Mouse (Mus musculus) thymus, postnatal 10 days (tissue): ENCODE measurements at regions not wholly inside any gene's neighbourhood (a gene's known extent, or its start where the extent isn't known, plus 50 kb on each side); places are given as distances from the start of the nearest gene placed in this dataset.

Experiments used
- DNase-seq, 2 experiments: peaks; one replicate each; pipeline ENCODE4 v3.0.0; 2021; ENCODE audit warnings: low spot score in 2 of 2

DNA sequence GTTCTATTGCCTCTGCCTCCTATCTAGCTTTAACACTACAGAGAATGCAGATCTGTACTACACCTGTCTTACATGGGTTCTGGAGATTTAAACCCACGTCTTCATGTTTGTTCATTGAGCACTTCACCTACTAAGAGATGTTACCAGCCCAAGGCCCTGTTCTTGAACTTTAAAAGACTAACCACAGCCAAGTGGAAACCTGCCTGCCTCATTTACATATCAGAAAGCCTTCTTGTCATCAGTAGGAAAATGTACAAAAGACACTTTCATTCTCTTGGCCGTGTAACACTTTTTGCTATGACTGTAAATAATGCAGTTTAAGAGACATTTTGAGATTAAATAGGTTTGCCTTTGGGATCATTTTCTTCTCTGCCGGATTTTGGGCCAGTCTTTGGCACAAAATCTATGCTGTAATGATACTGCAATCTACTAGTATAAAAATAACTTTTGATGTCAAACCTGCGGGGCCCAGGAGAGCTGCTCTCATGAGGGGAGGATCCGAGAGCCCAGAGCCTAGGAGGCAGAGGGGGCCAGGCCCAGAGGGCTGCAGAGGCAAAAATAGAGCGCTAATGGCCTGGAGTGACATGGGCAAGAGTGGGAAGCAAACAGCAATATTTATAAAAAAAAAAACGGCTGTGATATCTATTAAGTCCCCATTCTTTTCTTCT, 318.4 kb upstream of the Myo3a start:
- no peak for DNase-seq

- peak; percentile 6 to 20 for DNase-seq
Measured at GRCm38 (mm10) chr2:21909481-21909966, 317.8 kb upstream of the Myo3a start.

DNA sequence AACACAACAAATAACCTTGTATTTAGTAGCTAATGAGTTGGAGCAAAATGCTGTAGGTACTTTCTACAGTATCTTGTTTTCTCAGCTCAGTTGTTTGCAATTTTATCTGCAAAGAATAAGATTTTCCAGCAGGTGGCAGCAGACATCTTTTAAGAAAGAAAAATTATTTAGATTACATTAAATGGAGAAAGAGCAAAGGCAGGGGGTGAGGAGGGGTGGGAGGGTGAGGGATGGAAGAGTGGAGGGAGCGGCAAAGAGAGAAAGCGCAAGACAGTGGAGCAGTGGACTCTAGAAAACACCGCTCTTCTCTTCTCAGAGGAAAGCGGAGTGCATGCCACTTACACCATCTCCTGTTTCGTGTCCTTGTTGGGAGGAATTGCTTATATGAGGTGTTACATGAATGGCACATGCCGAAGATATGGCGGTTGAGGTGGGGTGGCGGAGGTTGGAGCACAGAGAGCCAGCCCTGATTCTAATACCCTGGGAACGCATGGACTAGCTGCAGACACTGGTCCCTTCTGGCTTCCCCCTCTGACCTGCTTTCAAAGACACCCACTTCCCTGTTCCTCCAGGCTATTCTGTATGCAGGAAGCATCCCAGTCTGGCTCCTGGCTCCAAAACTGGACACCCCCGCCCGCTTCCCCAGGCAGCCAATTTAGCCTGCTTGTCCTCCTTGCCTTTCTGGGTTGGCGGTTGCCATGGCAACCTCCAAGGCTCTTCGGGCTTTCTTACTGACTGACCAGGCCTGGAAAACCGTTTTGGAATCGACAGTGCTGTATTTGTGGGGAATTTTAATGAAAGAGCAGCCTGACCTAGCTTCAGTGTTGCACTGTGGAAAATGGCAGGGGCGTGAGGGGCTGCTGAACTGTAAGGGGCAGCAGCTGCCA, 309.3 kb upstream of the Myo3a start:
- DNase-seq = no peak

DNA sequence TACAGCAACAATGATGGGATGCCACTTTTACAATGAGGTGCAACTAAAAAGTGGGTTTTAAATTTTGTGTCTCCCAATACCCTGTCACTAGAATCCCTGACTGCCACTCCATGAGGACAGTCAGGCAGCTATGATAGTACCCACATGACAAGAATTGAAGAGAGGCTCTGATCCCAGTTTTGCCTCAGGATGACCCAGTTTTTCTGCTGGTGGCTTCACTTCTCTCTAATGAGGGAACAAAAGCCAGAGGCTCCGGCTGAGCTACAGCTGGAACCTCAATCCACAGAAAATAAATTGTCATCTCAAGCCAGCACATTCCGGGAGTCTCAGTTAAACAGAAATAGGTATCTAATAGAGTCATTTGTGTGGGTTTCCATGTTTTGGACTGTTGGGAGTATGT, 308.2 kb upstream of the Myo3a start:
- DNase-seq = no peak

- no peak for DNase-seq
Measured at GRCm38 (mm10) chr2:21927656-21928055, 299.6 kb upstream of the Myo3a start.

DNA sequence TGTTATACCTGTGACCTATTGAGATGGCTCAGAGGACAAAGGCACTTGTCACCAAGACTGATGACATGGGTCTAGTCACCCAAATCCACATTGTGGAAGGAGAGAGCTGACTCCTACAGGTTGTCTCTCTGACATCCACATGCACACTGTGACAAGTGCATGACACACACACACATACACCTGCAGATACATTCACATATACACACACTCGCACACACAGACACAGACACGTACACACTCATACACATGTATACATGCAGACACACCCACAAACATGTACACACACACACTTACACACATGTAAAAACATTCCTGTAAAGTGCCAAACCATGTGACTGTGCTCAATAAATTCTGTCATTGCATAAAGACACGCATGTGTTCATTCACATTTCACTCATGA, 287.3 kb upstream of the Myo3a start:
- DNase-seq = no peak

DNA sequence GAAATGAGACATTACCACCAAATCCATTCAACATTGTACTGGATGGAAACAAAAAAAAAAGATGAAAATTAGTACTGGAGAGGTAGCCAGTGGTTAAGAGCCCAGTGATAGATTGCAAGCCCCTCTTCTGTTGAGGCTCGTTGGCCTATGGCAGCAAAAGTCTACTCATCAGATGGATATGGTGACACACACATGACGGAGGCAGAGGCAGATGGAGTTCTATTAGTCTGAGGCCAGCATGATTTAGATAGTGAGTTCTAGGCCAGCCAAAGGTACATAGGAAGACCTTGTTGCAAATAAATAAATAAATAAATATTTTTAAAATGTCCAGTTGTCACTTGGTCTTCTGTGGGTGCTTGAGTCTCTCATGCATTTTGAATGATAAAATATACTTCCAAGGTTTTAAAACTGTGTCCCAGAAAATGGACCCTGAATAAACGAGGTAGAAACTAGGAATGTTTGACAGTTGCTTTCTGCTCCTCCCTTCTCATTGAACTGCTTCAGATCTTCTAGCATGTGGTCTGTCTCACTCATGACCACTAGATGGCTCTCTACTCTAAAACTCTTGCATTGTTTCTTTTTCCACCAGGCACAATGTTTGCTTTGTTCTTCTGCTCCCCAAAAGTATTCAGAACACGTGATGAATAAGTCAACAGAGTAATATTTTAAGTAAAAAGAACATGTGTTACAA, 286.4 kb upstream of the Myo3a start:
- DNase-seq = peak in 1 of 2 experiments; percentile 18

DNA sequence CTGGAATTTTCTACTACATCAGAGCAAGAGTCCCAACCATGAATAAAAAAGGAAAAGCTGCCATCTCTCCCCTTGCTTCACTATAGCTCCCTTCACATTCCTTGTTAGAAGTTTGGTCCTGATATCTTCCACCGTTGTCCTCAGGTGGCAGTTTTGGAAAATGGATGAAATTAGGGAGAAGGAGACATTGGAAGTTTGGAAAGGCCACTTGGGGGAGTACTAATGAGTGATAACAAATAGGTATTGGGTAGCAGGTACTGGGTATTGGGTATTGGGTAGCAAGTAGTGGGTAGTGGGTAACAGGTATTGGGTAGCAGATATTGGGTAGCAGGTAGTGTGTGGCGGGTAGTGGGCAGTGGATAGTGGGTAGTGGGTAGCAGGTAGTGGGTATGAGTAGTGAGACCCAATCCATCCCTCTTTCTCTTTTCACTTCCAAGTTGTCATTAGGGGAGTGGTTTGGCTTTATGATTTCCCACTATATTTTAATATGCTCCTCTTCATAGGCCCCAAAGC, 285.8 kb upstream of the Myo3a start:
- DNase-seq = no peak

DNA sequence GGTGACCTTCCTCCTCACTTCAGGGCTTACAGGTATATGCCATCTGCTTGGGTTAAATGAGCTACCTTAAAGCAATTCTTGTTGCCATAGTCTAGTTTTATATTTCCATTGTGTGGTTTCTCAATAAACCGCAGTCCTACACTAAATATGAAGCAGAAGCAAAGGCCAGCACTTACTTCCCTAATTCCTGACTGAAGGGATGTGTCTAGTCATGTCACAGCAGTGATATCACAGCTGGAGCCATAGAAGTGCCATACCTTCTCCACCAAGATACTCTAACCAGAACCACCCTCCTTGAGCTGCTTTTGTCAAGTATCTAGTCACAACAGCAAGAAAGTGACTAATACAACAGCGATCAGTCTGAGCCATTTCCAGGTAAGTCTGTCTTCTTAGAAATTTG, 283.6 kb upstream of the Myo3a start:
- no peak for DNase-seq

- no peak for DNase-seq
Measured at GRCm38 (mm10) chr2:21946484-21946883, 280.8 kb upstream of the Myo3a start.

DNA sequence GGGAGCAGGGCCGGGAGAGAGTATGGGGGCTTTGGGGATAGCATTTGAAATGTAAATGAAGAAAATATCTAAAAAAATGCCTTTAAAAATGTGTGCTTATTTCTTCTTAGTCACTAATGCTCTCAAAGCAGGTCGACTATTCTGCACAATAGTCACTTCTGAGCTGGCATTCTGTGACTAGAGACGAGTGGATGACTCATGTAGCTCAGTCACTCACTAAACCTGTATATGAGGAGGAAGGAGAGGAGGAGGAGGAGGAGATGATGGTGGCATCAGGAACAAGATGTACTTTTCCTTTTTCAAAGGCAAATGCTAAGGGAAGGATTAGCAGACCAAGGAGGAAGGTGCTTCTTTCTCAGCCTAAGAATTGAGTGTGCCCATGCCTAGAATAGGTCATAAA, 276.0 kb upstream of the Myo3a start:
- no peak for DNase-seq

- no peak for DNase-seq
Measured at GRCm38 (mm10) chr2:21956112-21956963, 271.0 kb upstream of the Myo3a start.

DNA sequence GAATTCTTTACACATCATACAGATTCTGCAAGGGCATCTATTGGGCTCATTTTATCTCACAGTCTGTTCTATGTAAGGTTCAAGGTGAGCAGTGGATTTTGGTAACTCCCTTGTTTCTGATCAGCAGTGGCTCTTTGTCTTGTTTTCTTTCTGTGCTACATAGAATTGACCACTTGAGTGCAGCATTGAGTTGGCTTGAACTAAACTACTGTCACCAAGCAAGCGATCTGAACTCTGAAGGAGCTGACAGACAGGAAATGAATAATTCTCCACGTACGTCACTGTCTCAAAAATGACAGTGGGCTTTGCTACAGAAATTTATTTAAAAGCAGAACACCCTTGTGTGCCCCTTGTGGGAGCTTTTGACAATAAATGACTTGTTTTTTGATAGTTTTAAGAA, 268.9 kb upstream of the Myo3a start:
- peak in 1 of 2 experiments; percentile 28 for DNase-seq

GRCm38 (mm10) chr2:21958802-21959201, 268.5 kb upstream of the Myo3a start:
- no peak for DNase-seq

DNA sequence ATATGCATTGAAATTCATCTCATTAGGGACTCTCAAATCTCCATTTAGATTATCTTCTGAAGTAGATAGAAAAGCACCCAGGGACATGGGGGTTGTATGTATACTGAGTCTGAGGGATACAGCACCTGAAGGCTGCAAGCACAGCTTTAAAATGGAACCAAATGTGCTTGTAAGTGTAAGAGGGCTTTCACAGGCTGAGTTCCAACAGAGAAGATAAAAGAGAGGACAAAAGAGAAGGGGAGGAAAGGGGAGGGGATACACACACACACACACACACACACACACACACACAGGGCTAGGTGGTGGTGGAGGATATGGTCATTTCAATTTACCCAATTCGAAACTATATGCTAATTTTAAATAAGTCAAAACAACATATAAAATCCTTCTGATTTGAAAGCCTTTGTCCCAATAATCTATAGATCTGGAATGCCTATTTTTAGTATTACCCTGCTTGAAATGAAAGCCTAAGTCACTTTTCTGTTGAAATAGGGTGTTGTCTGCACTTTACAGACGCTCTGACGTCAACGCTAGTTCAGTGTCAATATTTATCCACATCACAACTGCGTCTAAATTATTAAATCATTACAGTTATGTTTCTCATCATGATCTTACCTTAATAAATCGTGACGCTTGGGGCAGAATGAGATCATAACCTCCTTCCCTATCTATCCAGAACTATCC, 263.8 kb upstream of the Myo3a start:
- DNase-seq = no peak

GRCm38 (mm10) chr2:21964027-21964605, 263.2 kb upstream of the Myo3a start:
- no peak for DNase-seq

DNA sequence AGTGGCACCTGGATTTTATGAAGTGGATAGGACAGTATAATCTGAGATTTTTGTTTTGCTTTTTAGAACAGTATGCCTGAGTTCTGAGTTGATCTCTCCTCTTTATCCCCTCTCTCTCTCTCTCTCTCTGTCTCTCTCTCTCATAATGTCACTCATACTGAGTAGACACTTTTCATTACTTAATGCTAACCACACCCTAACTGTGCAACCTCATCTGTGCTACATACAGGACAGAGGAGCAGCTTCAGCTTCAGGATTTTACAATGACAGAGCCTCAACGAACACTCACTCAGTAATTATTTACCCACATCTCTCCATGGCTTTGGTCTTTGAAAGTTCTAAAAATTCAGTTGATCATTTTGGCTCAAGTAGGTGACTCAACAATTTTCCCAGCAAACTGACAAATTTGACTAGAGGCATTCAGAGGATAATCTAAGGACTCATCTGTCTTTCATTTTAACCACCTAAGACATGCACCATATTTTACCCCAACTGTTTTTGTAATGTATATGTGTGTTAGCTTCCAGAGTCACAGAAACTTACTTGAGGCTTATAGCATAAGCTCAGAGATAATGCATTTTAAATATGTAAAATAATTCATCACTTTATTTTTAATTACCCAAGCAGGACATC, 256.4 kb upstream of the Myo3a start:
- DNase-seq = no peak

DNA sequence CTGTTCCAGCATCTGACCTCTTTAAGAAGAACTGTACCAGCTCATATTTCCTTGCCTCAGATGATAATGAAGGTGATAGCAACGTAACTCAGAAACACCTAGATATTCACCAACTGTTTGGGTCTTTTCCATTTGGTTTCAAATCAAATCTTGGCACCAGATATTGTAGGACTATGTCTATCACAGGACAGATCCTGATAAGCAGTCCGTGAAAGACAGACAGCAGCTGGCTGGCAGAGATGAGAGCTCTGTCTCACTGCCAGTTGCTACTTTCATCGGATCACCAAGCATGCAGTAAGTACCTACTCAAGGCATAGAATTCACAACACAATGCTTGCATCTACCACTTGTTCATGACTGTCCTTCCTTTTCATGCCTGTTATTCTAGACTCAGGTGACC, 252.7 kb upstream of the Myo3a start:
- no peak for DNase-seq

DNA sequence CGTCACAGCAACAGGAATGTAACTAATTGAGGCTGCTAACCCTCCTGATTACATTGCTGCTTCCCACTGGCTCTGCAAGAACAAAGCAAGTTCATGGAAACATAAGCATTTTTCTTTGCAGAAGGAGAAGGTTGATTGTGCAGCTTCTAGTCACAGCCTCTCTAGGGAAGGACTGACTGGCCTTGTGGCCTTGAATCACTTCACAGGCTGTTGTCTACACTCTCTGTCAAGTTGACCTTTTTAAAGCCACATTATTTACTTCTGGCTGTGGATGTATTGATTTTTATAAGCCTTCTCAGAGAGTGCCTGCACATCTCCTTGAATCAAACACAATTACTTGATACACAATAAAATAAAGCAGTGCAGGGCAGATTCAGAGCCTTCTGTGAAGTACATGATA, 251.8 kb upstream of the Myo3a start:
- no peak for DNase-seq

DNA sequence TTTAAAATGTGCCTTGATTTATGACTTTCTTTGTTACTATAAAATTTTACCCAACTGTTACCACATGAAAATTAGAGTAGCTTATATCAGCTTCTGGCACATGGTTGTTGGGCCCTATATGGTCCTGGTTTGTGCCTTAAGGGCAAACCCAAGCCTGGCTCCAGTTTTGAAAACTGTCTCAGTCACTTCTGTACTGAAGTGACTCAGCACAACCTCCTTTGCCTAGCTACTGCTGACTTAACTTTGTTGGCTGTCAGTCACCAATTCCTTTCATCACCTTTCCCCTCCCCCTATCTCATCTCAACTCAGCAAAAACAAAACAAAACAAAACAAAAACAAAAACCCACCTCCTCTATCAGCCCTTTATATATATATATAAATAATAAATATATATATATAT, 251.0 kb upstream of the Myo3a start:
- no peak for DNase-seq
